Mouse (Mus musculus): Measurements from ENCODE around the gene Nms.

- TF ChIP-seq CTCF (conservative IDR thresholded peaks at IDR 0.05; ENCODE audit: insufficient read depth, insufficient read length, low read depth, low read length) (no peak), POLR2A (IDR thresholded peaks at IDR 0.05; ENCODE audit: low read depth, low read length) (no peak)
Measured at GRCm38 (mm10) chr1:38971712-38972111, 32.8 kb downstream of the Nms start.

All from kidney, adult 2 months (tissue).